Mouse (Mus musculus) urinary bladder, postnatal 0 days (tissue): Measurements from ENCODE around the gene Lsm6. TPM values are rescaled to one million over a fixed set of nuclear protein-coding genes. Genes with fewer than 3 reads are reported as not detected.

Experiments used
- polyA plus RNA-seq: library from polyadenylated mRNA; unstranded; fragments of >200 nt; fragmentation: Nextera tagmentation; extraction: Ambion mirVana; gene quantifications from 2 replicates; pipeline ENCODE4 v1.2.1, GENCODE M21; 2015

The Lsm6 gene
- 108 TPM in 2 replicates for polyA plus RNA-seq

GRCm38 (mm10) chr8:78820673-78821310 is at the start of gene Lsm6:
TSS of gene Lsm6 (minus strand) at chr8:78821140.

Other genes with a start within 250 kb of the Lsm6 start
- 4.1 and 4.9 TPM in 2 replicates for gene Zfp827, start 207.3 kb upstream of the Lsm6 start, polyA plus RNA-seq